Mouse (Mus musculus): Measurements from ENCODE around the gene Maco1.

The Maco1 gene

DNA sequence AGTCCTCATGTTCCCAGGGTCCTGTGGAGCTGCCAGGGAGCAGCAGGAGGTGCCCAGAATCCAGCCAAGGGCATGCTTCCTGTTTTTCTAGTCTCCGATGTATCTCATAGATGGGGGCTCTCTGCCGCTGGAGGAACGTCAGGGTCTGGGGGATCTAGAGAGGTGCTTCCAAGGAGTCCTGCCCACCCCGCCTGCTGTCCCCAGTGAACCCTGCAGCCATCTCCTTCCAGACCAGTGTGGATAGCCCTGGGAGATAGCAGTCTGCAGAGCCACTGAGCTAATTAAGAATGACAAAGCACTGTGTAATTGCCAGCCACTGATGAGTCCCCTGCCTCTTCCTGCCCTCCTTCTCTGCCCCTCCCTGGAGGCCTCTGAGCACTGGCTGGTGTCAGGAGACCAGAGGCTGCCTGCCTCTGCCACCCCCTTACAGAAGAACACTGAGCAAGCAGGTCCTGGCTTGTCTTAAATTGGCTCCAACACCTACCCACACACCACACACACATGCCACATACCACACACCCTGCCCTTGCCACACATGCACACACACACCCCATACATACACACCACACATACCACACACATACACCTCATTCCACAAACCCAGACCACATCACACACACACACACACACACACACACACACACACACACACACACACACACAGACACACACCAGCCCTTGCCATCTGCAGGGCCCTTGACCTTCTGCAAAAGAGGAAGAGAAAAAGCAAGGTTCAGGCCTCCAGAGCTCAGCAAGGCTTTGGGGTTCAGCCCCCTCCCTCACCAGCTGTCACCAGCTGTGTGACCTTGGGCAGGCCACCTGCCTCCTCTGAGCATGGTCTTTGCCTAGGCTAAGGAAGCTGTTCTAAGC is 80.1 kb downstream of the Maco1 start:
- DNase-seq (ENCODE audit: low spot score) = no peak

GRCm38 (mm10) chr4:134769891-134770290 is 83.3 kb downstream of the Maco1 start:
- DNase-seq (ENCODE audit: low spot score) = no peak

DNA sequence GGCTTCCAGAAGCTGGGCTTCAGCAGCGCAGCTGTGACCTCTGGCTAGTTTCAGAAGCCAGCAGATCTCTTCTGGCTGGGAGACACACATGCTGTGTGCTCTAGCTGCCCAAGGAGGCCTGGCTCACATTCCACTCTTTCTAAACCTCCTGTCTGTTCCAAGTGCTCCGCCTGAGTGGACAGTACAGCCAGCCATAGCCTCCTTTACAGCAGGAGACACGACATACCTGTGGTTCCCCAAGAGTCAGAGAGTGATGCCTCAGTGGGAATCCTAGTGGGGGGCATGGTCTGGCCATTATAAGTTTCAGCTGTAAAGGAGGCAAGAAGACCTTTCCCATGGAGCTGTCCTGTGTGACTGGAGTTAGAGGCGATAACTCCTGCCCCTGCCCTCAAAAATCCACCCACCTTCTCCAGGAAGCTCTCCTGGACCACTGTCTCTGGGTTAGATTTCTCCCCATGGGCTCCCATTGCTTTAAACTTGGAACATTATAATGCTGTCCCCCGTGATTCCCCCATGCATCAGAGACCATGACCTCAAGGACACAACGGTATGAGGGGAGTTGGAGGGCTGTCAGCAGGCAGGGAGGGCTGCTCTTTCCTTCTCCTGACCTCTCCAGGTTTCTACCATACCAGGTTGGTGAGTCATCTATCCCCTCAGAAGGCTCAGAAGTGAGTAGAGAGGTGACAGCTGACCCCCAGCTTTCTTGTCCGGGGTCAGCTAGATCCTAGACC is 83.9 kb downstream of the Maco1 start:
- DNase-seq (ENCODE audit: low spot score) = no peak

DNA sequence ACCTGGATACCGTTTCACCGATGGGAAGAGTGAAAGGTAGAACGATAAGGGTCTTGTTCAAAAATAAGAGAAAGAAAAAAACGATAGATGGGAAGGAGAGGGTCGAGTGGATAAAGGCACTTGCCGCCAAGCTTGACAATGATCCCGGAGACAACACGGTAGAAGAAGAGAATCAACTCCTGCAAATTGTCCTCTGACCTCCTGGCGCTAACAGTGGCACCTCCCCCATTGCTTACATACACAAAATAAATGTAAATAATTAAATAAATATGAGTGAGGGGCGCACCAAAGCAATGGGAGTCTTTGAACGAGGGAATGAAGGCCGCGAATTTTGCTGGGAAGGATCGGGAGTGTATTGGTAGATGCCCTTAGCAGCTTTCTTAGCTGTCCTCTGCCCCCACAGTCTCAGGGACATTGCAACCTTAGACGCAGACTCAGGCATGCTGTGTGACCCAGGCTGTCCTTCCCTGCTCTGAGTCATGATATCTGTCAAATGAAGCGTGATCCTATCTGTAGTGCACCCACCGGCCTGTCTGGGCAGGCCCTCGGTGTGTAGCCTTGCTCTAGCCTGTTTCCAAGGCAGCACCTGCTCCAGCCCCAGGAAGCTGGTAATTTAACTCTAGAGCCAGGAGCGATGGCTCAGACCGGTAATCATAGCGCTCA is 84.8 kb downstream of the Maco1 start:
- DNase-seq (ENCODE audit: low spot score) = no peak

- peak; percentile 62 for DNase-seq (ENCODE audit: low spot score)
These were observed 85.5 kb downstream of the Maco1 start, which contains the start of gene Ldlrap1 for GRCm38 (mm10) chr4:134767426-134768225. Gene Ldlrap1 (minus strand): TSS chr4:134768024.

DNA sequence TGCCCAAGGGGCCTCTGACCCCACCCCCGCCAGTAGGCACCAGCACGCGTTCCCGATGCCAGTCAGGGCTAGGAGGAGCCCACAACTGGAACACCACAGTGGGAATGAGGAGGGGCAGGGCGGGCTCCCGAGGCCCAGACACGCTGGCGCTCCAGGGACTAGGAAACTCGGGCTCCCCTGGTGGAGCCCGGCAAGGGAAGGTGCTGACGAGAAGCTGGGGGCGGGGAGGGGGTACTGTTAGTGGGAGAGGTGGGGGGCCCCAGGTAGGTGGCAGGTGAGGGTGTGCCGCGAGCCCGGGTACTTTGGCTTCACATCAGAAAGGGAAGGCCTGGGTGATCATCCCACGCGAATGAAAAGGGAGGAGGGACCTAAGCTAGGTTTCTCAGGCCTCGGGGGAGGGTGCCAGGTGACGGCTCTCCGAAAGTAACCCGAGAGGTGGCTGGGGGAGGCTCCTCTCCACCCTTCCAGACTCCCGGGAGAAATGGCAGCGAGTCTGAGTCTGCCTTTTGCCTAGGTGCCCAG is 86.2 kb downstream of the Maco1 start:
- peak; percentile 39 for DNase-seq (ENCODE audit: low spot score)

GRCm38 (mm10) chr4:134766277-134766676 is 86.9 kb downstream of the Maco1 start:
- no peak for DNase-seq (ENCODE audit: low spot score)

DNA sequence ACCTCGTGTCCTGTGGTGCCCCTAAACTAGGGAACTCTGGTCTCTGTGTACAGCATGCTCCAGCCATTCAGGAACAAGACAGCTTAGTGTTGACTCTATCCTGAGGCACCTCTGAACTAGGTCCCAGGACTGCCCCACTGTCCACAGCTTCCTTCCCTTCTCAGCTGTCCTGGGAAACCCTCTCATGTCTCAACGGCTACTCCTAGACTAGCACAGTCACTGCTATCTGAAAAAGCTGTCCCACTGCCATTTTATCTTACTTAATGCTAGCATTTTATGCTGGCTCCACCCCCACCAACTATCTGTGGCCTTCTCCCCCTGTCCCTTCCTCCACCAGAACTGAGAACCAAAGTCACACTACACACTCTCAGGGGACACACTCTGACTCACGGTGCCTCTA is 88.8 kb downstream of the Maco1 start:
- no peak for DNase-seq (ENCODE audit: low spot score)

DNA sequence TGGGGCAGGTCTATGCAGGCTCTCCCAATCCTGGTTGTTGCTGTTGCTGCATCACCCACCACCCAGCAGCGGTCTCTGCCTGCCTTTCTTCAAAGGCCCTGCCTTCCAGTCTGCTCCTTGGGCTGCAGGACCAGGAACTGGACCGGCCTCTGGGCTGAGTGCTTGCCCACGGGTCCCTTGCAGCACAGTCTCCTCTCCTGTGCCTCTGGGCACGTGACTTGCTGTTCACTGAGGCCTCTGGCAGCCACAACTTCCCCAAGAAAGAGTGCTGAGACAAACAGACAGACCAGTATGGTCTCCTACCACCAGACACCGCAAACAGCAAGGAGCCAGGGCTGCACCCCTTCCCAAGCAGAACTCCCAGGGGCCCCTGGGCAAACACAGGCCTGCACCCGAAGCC is 90.8 kb downstream of the Maco1 start:
- no peak for DNase-seq (ENCODE audit: low spot score)

- peak; percentile 50 for DNase-seq (ENCODE audit: low spot score)
These were observed 92.3 kb downstream of the Maco1 start for GRCm38 (mm10) chr4:134760793-134761201.

- no peak for DNase-seq (ENCODE audit: low spot score)
These were observed 92.9 kb downstream of the Maco1 start for GRCm38 (mm10) chr4:134760281-134760680.

GRCm38 (mm10) chr4:134759564-134759963 is 93.6 kb downstream of the Maco1 start:
- no peak for DNase-seq (ENCODE audit: low spot score)

DNA sequence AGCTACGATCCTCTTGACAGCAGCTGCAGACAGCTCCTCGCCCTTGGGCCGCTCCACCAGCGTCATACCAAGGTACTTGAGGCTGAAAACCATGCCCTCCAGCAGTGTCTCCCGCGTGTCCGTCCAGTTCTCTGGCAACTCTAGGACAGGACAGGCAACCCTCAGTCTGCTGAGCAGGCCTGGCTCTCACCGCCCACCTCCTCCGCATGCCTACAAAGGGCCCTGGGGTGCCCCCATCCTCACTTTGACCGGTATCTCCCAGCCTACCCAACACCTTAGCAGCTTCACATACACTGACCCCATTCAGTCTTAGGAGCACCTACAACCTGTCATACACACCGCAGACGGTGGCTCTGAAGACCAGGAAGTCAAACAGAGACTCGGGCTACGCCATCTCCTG is 94.2 kb downstream of the Maco1 start:
- no peak for DNase-seq (ENCODE audit: low spot score)

DNA sequence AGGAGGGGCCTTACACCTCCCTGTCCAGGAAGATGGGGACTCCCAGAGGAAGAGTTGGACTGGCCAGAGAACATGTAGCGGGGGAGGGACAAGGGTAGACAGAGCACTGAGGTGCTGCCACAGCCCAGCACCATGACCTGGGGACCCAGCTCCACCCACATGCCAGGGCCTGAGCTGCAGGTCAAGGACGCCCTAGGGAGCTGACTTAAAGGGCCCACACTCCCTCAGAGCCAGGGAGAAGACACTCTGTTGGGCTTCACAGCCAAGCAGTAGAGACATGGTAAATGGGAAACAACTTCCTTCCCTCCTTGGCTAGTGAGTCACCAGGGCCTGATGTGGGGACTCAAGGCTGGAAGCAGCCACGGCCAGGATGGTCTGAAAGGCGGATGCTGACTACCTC is 94.8 kb downstream of the Maco1 start:
- no peak for DNase-seq (ENCODE audit: low spot score)

- no peak for DNase-seq (ENCODE audit: low spot score)
These were observed 96.2 kb downstream of the Maco1 start for GRCm38 (mm10) chr4:134756953-134757352.

DNA sequence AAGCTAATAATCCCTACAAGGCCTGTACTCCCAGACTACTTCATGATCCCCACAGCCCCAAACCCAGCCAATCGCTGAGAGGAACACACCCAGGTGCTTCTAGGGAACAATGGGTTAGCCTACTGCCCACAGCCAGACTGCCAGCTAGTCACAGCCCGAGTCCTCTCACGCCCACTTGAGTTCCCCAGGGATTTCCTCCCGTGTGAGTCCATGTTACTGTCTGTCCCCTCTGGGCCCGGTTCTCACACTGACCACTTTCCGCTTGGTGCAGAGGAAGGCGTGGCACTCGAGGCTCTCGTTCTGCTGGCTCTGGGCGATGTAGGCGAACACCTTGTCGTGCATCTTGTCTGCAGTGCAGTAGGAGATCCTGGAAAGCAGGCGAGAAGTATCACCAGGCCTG is 98.2 kb downstream of the Maco1 start:
- DNase-seq (ENCODE audit: low spot score) = no peak

DNA sequence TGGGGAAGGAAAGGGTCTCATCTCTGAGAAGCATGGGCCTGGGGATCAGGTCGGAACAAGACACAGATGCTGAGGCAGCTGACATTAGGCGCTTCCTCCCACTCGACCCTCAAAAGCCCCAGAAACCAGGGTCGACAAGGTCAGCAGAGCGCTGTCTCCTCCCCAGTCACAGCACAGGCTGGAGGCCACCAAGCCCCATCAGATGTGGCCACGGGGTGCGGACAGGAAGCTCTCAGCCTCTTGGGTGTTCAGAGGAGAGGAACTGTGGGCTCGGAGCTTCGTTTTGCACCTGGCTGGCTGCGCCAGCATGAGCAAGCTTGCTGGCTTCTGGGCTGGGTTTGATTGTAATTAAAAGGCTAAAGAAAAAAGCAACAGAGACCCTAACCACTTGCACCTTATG is 98.8 kb downstream of the Maco1 start:
- DNase-seq (ENCODE audit: low spot score) = no peak

DNA sequence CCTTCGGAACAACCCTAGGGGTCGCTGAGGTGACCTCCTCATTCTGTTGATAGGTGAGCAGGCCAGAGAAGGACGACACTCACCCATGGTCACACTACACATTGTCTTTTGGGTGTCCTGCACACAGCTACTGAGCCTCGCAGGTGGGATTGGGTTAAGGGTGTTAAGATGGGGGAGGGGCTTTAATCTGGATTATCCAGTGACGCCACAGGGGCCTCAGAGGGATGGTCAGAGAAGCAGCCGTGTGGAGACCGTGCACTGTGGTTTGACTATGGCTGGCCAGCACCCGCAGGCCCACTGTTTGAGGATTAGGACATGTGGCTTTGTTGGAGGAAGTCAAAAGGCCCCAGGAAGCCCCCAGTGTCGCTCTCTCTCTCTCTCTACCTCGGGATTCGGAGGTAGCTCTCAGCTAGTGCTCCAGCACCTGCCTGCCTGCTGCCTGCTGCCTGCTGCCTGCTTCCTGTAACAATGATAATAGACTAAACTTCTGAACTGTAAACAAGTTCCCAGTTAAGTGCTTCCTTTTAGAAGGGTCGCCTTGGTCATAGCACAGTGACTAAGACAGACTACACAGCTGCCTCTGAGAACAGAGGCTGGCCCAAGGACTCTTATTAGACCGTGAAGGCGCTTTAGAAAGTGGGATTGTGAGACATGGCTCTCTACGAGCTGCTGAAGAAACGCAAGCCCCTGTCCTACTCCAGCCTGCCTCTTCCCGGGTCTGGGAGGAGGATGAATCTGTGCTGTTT is 99.5 kb downstream of the Maco1 start:
- DNase-seq (ENCODE audit: low spot score) = no peak

DNA sequence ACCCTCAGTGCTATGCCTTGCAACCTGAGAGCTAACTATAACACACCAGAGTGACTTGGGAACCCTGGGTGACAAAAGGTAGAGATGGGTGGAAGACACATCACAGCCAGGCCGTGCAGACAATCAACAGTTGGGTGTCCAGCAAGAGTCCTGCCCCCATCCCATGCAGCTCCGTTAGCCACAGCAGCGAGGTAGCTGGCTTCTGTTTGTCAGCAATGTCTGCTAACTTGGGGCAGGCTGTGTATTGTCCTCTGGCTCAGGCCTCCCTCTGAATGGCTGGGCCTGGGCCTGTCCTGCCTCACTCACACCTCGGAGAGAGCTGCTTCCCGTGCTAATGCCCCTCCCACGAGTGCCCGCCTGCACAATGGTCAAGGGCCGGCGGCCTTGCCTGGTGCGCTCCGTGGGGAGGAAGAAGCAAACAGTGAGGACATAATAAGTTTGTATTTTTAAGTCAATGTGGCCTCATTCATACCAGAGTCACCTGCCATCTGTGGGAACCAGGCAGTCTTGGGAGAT is 100.2 kb downstream of the Maco1 start:
- no peak for DNase-seq (ENCODE audit: low spot score)

Measured in ovary, postnatal 10 days (tissue).